Mouse (Mus musculus): ENCODE results near the gene Cldn3. TPM values are rescaled to one million over a fixed set of nuclear protein-coding genes. Genes with fewer than 3 reads are reported as not detected.

Gene Cldn3
- polyA plus RNA-seq, 1 experiment: not detected

DNA sequence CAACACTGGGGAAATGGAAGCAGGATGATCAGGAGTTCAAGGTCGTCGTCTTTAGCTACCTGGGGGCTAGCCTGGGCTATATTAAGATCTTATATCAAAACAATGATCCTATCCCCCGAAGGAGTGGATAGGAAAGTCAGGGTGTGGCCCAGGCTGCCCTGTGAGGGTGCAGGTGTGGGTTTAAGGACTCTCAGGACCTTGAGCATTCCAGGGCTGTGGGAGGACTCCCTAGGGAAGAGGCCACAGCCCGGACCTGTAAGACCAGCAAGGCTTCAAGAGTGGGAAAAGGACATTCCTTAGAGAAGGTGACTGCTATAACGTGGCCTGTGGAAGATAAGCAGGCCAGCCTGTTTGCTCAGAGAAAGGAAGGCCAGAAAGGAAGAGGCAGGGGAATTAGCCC is 41.8 kb upstream of the Cldn3 start:
- Histone ChIP-seq H3ac (ENCODE audit: control insufficient read depth, insufficient read length, low read depth) (no peak overlapping the region), H3K36me3 (ENCODE audit: control insufficient read depth, insufficient read depth) (no peaks in the 10 kb centered on the region), H3K4me3 (ENCODE audit: insufficient read depth, poor library complexity, severe bottlenecking) (no peak overlapping the region), H3K27me3 (ENCODE audit: control insufficient read depth, insufficient read depth, insufficient read length) (no peaks in the 10 kb centered on the region), H3K79me3 (ENCODE audit: low read depth) (no peaks in the 10 kb centered on the region), H3K79me2 (ENCODE audit: control insufficient read depth, insufficient read depth) (no peaks in the 10 kb centered on the region)
- TF ChIP-seq FOSL1 (IDR thresholded peaks at IDR 0.05; ENCODE audit: insufficient read depth, low read length, poor library complexity, severe bottlenecking): no peak
- TF ChIP-seq MYOG (IDR thresholded peaks at IDR 0.05; ENCODE audit: control insufficient read depth, extremely low read depth, insufficient read length): no peak
- no peak for TF ChIP-seq MYOD1 (IDR thresholded peaks at IDR 0.05; ENCODE audit: control insufficient read depth, insufficient read length, low read depth)
- no peak for TF ChIP-seq CEBPB (IDR thresholded peaks at IDR 0.05; ENCODE audit: low read depth)
- no peak for TF ChIP-seq CTCF (IDR thresholded peaks at IDR 0.05; ENCODE audit: control insufficient read depth, insufficient read depth, insufficient read length)
- no peak for TF ChIP-seq MAX (IDR thresholded peaks at IDR 0.05)
- no peak for TF ChIP-seq USF1 (IDR thresholded peaks at IDR 0.05; ENCODE audit: low read depth)

DNA sequence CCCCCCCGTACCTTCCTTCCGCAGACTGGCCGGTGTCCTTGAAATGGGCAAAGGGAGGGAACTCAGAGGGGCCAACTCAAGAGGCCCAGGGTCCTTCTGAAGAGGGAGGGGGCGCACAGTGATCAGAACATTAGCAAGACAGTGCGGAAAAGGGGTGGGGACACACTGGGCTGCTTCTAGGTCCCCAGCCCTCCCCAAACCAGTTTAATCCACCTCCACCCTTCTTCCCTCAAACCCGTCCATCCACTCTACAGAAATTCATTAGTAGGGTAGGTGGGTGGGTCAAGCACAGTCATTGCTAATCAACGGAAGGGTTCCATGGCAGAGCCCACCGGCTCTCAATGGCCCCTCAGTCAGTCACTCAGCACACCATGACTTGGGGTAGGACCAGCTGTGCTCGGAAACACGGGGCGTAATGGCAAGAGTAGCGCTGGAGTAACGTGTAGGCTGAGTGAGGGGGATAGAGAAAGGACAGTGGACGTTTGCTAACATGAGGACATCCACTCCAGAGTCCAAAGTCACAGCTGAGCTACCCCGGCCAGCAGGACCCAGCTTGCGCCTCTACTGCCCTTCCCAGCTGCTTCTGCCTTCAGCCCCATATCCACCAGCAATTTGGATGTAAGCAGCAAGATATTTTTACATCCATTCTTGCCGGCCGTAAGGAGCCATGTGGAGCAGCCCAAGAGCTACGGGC is 40.6 kb upstream of the Cldn3 start:
- Histone ChIP-seq H3ac (ENCODE audit: control insufficient read depth, insufficient read length, low read depth) (no peak overlapping the region), H3K27me3 (ENCODE audit: control insufficient read depth, insufficient read depth, insufficient read length) (no peaks in the 10 kb centered on the region), H3K36me3 (ENCODE audit: control insufficient read depth, insufficient read depth) (no peaks in the 10 kb centered on the region), H3K4me3 (ENCODE audit: insufficient read depth, poor library complexity, severe bottlenecking) (no peak overlapping the region), H3K79me3 (ENCODE audit: low read depth) (no peaks in the 10 kb centered on the region), H3K79me2 (ENCODE audit: control insufficient read depth, insufficient read depth) (no peaks in the 10 kb centered on the region)
- TF ChIP-seq MYOG (IDR thresholded peaks at IDR 0.05; ENCODE audit: control insufficient read depth, extremely low read depth, insufficient read length): no peak

DNA sequence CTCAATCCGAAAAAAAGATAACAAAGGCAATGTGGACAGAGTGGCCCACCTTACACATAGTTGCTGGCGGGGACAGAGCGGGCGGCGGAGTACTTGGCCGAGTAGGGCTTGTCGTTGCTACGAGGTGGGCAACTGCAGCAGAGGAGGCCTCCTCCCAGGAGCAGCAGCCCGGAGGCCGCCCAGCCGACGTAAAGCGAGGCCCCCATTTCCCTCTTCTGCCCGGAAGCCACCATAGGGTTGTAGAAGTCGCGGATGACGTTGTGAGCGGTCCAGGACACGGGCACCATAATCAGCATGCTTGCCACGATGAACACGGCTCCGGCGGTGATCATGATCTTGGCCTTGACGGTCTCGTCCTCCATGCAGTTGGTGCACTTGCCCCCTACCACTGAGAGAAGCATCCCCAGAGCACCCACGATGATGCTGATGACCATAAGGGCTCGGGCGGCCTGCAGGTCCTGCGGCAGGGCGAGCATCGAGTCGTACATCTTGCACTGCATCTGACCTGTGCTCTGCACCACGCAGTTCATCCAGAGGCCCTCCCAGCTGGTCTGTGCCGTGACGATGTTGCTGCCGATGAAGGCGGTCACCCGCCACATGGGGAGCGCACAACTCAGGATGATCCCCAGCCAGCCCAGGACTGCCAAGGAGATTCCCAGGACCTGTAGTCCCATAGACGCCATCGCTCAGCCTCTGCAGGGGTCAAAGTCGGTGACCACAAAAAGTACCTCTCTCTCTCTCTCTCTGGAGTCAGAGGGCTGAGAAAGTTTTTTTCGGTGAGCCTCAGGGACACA is 39.8 kb upstream of the Cldn3 start:
- Histone ChIP-seq H3K4me3 (ENCODE audit: insufficient read depth, poor library complexity, severe bottlenecking) (no peak overlapping the region), H3K27me3 (ENCODE audit: control insufficient read depth, insufficient read depth, insufficient read length) (no peaks in the 10 kb centered on the region), H3K79me3 (ENCODE audit: low read depth) (no peaks in the 10 kb centered on the region), H3ac (ENCODE audit: control insufficient read depth, insufficient read length, low read depth) (no peak overlapping the region), H3K79me2 (ENCODE audit: control insufficient read depth, insufficient read depth) (no peaks in the 10 kb centered on the region), H3K36me3 (ENCODE audit: control insufficient read depth, insufficient read depth) (no peaks in the 10 kb centered on the region)
- TF ChIP-seq MYOD1 (IDR thresholded peaks at IDR 0.05; ENCODE audit: control insufficient read depth, insufficient read length, low read depth) (no peak), MYOG (IDR thresholded peaks at IDR 0.05; ENCODE audit: control insufficient read depth, extremely low read depth, insufficient read length) (no peak), CEBPB (IDR thresholded peaks at IDR 0.05; ENCODE audit: low read depth) (no peak), CTCF (IDR thresholded peaks at IDR 0.05; ENCODE audit: control insufficient read depth, insufficient read depth, insufficient read length) (no peak), FOSL1 (IDR thresholded peaks at IDR 0.05; ENCODE audit: insufficient read depth, low read length, poor library complexity, severe bottlenecking) (no peak), USF1 (IDR thresholded peaks at IDR 0.05; ENCODE audit: low read depth) (no peak), MAX (IDR thresholded peaks at IDR 0.05) (no peak)

DNA sequence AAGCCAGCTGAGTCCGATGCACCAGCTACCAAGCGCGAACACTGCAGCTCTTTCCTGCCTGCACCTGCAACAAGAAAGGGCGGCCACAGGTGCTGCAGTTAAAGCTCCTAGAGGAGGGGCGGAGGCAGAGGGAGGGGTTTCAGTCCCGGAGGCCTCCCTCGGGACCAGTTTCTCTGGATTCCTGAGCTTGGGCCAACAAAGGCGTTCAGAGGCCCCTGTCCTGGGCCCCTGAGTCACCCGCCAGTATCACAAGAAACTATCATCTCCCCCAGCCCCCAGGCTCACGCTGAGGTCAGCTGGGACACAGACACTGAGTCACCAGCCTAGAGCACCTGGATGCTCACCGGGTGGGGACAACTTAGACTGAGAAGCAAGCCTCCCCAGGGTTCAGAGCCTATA is 39.2 kb upstream of the Cldn3 start, which contains the start of gene Cldn4:
Gene Cldn4 (minus strand): TSS at position 78 of the 399 bp plus-strand sequence.
- TF ChIP-seq MYOG (IDR thresholded peaks at IDR 0.05; ENCODE audit: control insufficient read depth, extremely low read depth, insufficient read length): no peak
- no peak for TF ChIP-seq CEBPB (IDR thresholded peaks at IDR 0.05; ENCODE audit: low read depth)
- no peak for TF ChIP-seq MAX (IDR thresholded peaks at IDR 0.05)
- H3K36me3 ChIP-seq (ENCODE audit: control insufficient read depth, insufficient read depth): no peaks in the 10 kb centered on the region
- H3K79me3 ChIP-seq (ENCODE audit: low read depth): no peaks in the 10 kb centered on the region
- no peaks in the 10 kb centered on the region for H3K27me3 ChIP-seq (ENCODE audit: control insufficient read depth, insufficient read depth, insufficient read length)
- H3K4me3 ChIP-seq (ENCODE audit: insufficient read depth, poor library complexity, severe bottlenecking): no peak within 1 kb of the TSS
- no peak within 1 kb of the TSS for H3ac ChIP-seq (ENCODE audit: control insufficient read depth, insufficient read length, low read depth)
- H3K79me2 ChIP-seq (ENCODE audit: control insufficient read depth, insufficient read depth): no peaks in the 10 kb centered on the region

DNA sequence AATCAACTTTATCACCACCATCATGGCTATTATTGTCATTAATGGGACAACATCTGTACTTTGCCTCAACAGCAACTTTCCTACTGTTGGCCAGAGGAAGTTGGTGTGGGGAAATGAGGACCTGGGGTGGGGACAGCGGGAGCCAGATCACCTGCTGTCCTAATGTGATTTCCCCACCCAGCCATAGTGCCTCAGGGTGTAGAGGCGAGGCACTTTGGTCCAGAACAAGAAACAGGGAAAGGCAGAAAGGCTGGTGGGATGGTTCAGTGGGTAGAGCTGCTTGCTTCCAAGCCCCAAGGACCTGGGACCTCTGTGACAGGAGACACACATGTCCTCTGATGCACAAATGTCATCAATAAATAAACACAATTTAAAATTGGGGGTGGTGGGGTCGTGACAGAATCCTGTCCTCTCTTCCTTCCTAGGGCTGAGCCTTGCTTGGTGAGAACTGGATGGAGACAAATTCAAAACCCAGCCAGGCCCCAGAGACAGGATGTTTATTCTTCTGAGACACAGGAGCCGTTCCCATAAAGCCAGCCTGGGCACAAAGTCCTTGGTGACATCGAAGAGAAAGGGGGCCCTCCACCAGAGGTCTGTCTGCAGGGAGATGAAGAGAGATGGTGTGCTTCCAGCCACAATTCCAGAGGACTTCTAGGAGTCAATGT is 38.5 kb upstream of the Cldn3 start:
- no peaks in the 10 kb centered on the region for H3K79me3 ChIP-seq (ENCODE audit: low read depth)
- H3K36me3 ChIP-seq (ENCODE audit: control insufficient read depth, insufficient read depth): no peaks in the 10 kb centered on the region
- no peaks in the 10 kb centered on the region for H3K27me3 ChIP-seq (ENCODE audit: control insufficient read depth, insufficient read depth, insufficient read length)
- H3K4me3 ChIP-seq (ENCODE audit: insufficient read depth, poor library complexity, severe bottlenecking): no peak overlapping the region
- TF ChIP-seq FOSL1 (IDR thresholded peaks at IDR 0.05; ENCODE audit: insufficient read depth, low read length, poor library complexity, severe bottlenecking) (no peak), CEBPB (IDR thresholded peaks at IDR 0.05; ENCODE audit: low read depth) (no peak), MYOD1 (IDR thresholded peaks at IDR 0.05; ENCODE audit: control insufficient read depth, insufficient read length, low read depth) (no peak), CTCF (IDR thresholded peaks at IDR 0.05; ENCODE audit: control insufficient read depth, insufficient read depth, insufficient read length) (no peak), MAX (IDR thresholded peaks at IDR 0.05) (no peak), MYOG (IDR thresholded peaks at IDR 0.05; ENCODE audit: control insufficient read depth, extremely low read depth, insufficient read length) (no peak), USF1 (IDR thresholded peaks at IDR 0.05; ENCODE audit: low read depth) (no peak)
- no peaks in the 10 kb centered on the region for H3K79me2 ChIP-seq (ENCODE audit: control insufficient read depth, insufficient read depth)
- H3ac ChIP-seq (ENCODE audit: control insufficient read depth, insufficient read length, low read depth): no peak overlapping the region
